Comparison of ENCODE assay signal across 8 mouse cellular contexts in genomic region chr17:47597838-47598579, GRCm38 (mm10). TPM values are rescaled to one million over a fixed set of nuclear protein-coding genes. Genes with fewer than 3 reads are reported as not detected.
DNase-seq lines count a peak whose midpoint lies in the region; ATAC-seq and TF ChIP-seq lines count a peak whose summit lies in the region.

No protein-coding gene starts in this region.

- in situ Hi-C loops in CH12.LX (cut with MboI; ENCODE audit: low pct_ligation_motif_present, low pct_unique_long_range_greater_than_20kb, low sequenced_read_pairs), result no loop called here

- no peak; the same call in 1 of the 2 replicates for TF ChIP-seq POLR2A in CH12.LX (IDR thresholded peaks at IDR 0.05; ENCODE audit: low read depth, low read length)
- no peak for TF ChIP-seq POLR2A in heart, adult 2 months (IDR thresholded peaks at IDR 0.05; ENCODE audit: insufficient read depth, low read depth, low read length)

- TF ChIP-seq RAD21 in CH12.LX (IDR thresholded peaks at IDR 0.05; ENCODE audit: low read depth, low read length), result peak; percentile 39

- no peak overlapping the region for H3K4me3 ChIP-seq in forebrain, embryonic 11.5 days (ENCODE audit: low read depth, low read length)
- H3K4me3 ChIP-seq in forebrain, embryonic 16.5 days (replicated peaks; ENCODE audit: low read length), result no peak overlapping the region
- no peak overlapping the region for H3K4me3 ChIP-seq in CH12.LX (replicated peaks in 1 of 3; ENCODE audit: low read depth in 2 of 3, low read length in 2 of 3, poor library complexity in 1 of 3)
- H3K4me3 ChIP-seq in heart, adult 2 months, result no peak overlapping the region
- H3K4me3 ChIP-seq in limb, embryonic 11.5 days (ENCODE audit: low read depth, low read length), result no peak overlapping the region
- no peak overlapping the region for H3K4me3 ChIP-seq in midbrain, embryonic 13.5 days (replicated peaks)

- no peak for ATAC-seq in forebrain, embryonic 11.5 days (replicated peaks; ENCODE audit: low FRiP score)
- no peak for ATAC-seq in forebrain, embryonic 16.5 days
- no peak for ATAC-seq in limb, embryonic 11.5 days (ENCODE audit: insufficient number of reproducible peaks, low FRiP score, low TSS enrichment, low read depth)
- peak; percentile 13; the same call in 1 of the 2 replicates for ATAC-seq in midbrain, embryonic 13.5 days

- dilution Hi-C loops in CH12.LX (cut with MboI; ENCODE audit: extremely low pct_ligation_motif_present, extremely low pct_unique_long_range_greater_than_20kb, low sequenced_read_pairs), result no loop called here

- H3K9me3 ChIP-seq in forebrain, embryonic 11.5 days (ENCODE audit: control insufficient read depth, low read length), result no peaks in the 10 kb centered on the region
- no peaks in the 10 kb centered on the region for H3K9me3 ChIP-seq in forebrain, embryonic 16.5 days (ENCODE audit: control insufficient read depth, low read length)
- H3K9me3 ChIP-seq in CH12.LX (replicated peaks; ENCODE audit: low read length), result no peaks in the 10 kb centered on the region
- no peaks in the 10 kb centered on the region for H3K9me3 ChIP-seq in limb, embryonic 11.5 days (ENCODE audit: control insufficient read depth, low read length)
- H3K9me3 ChIP-seq in midbrain, embryonic 13.5 days, result no peaks in the 10 kb centered on the region

- peak overlapping the region; percentile 86 for H3K4me2 ChIP-seq in forebrain, embryonic 11.5 days (ENCODE audit: low read depth, low read length, severe bottlenecking)
- no peak overlapping the region for H3K4me2 ChIP-seq in forebrain, embryonic 16.5 days (ENCODE audit: low read length)
- no peak overlapping the region for H3K4me2 ChIP-seq in CH12.LX (ENCODE audit: insufficient read depth, low read depth, poor library complexity, severe bottlenecking)
- H3K4me2 ChIP-seq in limb, embryonic 11.5 days (ENCODE audit: low read depth, severe bottlenecking), result no peak overlapping the region
- H3K4me2 ChIP-seq in midbrain, embryonic 13.5 days (replicated peaks), result peak overlapping the region; percentile 96; the same call in 1 of the 2 replicates

- 32% methylated on average over 10 of the region's 10 CpGs for WGBS in forebrain, embryonic 11.5 days
- 21% methylated on average over 10 of the region's 10 CpGs for WGBS in forebrain, embryonic 16.5 days
- 16% methylated on average over 10 of the region's 10 CpGs for WGBS in heart, adult 2 months
- WGBS in limb, embryonic 11.5 days, result 34% methylated on average over 10 of the region's 10 CpGs
- 21% methylated on average over 10 of the region's 10 CpGs for WGBS in midbrain, embryonic 13.5 days

- TF ChIP-seq CTCF in CH12.LX (conservative IDR thresholded peaks at IDR 0.05 in 1 of 2, IDR thresholded peaks at IDR 0.05 in 1 of 2; ENCODE audit: low read depth in 2 of 2, low read length in 2 of 2), result peak; percentile 27 to 73; a peak in 3 of 4 replicates
- TF ChIP-seq CTCF in heart, adult 2 months (IDR thresholded peaks at IDR 0.05), result peak; percentile 80

- peak overlapping the region; percentile 37; the same call in 1 of the 2 replicates for H3K27ac ChIP-seq in forebrain, embryonic 11.5 days (ENCODE audit: low read depth, low read length)
- H3K27ac ChIP-seq in forebrain, embryonic 16.5 days (ENCODE audit: low read length), result no peak overlapping the region
- H3K27ac ChIP-seq in CH12.LX (ENCODE audit: insufficient read depth, low read depth), result no peak overlapping the region
- H3K27ac ChIP-seq in heart, adult 2 months, result peak overlapping the region; percentile 91
- H3K27ac ChIP-seq in limb, embryonic 11.5 days (replicated peaks; ENCODE audit: low read depth, low read length), result no peak overlapping the region
- peak overlapping the region; percentile 51; the same call in 1 of the 2 replicates for H3K27ac ChIP-seq in midbrain, embryonic 13.5 days

- H3K36me3 ChIP-seq in forebrain, embryonic 11.5 days (ENCODE audit: control insufficient read depth, insufficient read depth, low read length), result peaks cover 2% of the 10 kb centered on the region; the same call in 1 of the 2 replicates
- H3K36me3 ChIP-seq in forebrain, embryonic 16.5 days (ENCODE audit: control insufficient read depth, insufficient read depth), result peaks cover 11% of the 10 kb centered on the region
- peaks cover 47 to 72% of the 10 kb centered on the region in 2 experiments for H3K36me3 ChIP-seq in CH12.LX (replicated peaks in 1 of 2; ENCODE audit: control insufficient read depth in 1 of 2, insufficient read depth in 1 of 2, low read length in 1 of 2)
- H3K36me3 ChIP-seq in heart, adult 2 months (ENCODE audit: control insufficient read depth, insufficient read depth, low read length), result peaks cover 3% of the 10 kb centered on the region; the same call in 1 of the 2 replicates
- peaks cover 14% of the 10 kb centered on the region; the same call in 1 of the 2 replicates for H3K36me3 ChIP-seq in limb, embryonic 11.5 days (ENCODE audit: control insufficient read depth, insufficient read depth, low read length)
- H3K36me3 ChIP-seq in midbrain, embryonic 13.5 days, result peaks cover 46% of the 10 kb centered on the region

- intact Hi-C loops in heart, adult 2 months (cut with DNase I), result no loop called here

- no peaks in the 10 kb centered on the region for H3K27me3 ChIP-seq in forebrain, embryonic 11.5 days (ENCODE audit: control insufficient read depth, insufficient read depth, low read length)
- no peaks in the 10 kb centered on the region for H3K27me3 ChIP-seq in forebrain, embryonic 16.5 days (replicated peaks; ENCODE audit: control insufficient read depth, insufficient read depth, low read length)
- H3K27me3 ChIP-seq in CH12.LX (replicated peaks), result no peaks in the 10 kb centered on the region
- H3K27me3 ChIP-seq in heart, adult 2 months (ENCODE audit: control insufficient read depth, insufficient read depth, low read length), result no peaks in the 10 kb centered on the region
- no peaks in the 10 kb centered on the region for H3K27me3 ChIP-seq in limb, embryonic 11.5 days (ENCODE audit: control insufficient read depth, insufficient read depth, low read length)
- H3K27me3 ChIP-seq in midbrain, embryonic 13.5 days, result no peaks in the 10 kb centered on the region

- H3K4me1 ChIP-seq in forebrain, embryonic 11.5 days (replicated peaks; ENCODE audit: control insufficient read depth, insufficient read depth, low read length), result peaks cover 28% of the 10 kb centered on the region
- peaks cover 33% of the 10 kb centered on the region for H3K4me1 ChIP-seq in forebrain, embryonic 16.5 days (replicated peaks; ENCODE audit: control insufficient read depth, insufficient read depth, low read length)
- peaks cover 11 to 47% of the 10 kb centered on the region in 2 experiments; a peak in 3 of 4 replicates for H3K4me1 ChIP-seq in CH12.LX (ENCODE audit: control insufficient read depth in 1 of 2, insufficient read depth in 2 of 2)
- H3K4me1 ChIP-seq in heart, adult 2 months (ENCODE audit: control insufficient read depth, insufficient read depth, low read length), result peaks cover 16% of the 10 kb centered on the region
- peaks cover 24% of the 10 kb centered on the region for H3K4me1 ChIP-seq in limb, embryonic 11.5 days (ENCODE audit: control insufficient read depth, insufficient read depth, low read length)
- peaks cover 51% of the 10 kb centered on the region for H3K4me1 ChIP-seq in midbrain, embryonic 13.5 days (replicated peaks)

- H3K9ac ChIP-seq in forebrain, embryonic 11.5 days (ENCODE audit: low read length), result no peak overlapping the region
- no peak overlapping the region for H3K9ac ChIP-seq in forebrain, embryonic 16.5 days (replicated peaks; ENCODE audit: low read depth, low read length)
- no peak overlapping the region for H3K9ac ChIP-seq in CH12.LX (ENCODE audit: insufficient read depth, low read depth)
- no peak overlapping the region for H3K9ac ChIP-seq in heart, adult 2 months (ENCODE audit: low read depth, low read length)
- H3K9ac ChIP-seq in limb, embryonic 11.5 days (ENCODE audit: low read length), result no peak overlapping the region
- H3K9ac ChIP-seq in midbrain, embryonic 13.5 days (replicated peaks), result no peak overlapping the region

- TF ChIP-seq EP300 in CH12.LX (IDR thresholded peaks at IDR 0.05; ENCODE audit: low read length), result no peak
- no peak for TF ChIP-seq EP300 in heart, adult 2 months (IDR thresholded peaks at IDR 0.05; ENCODE audit: insufficient read depth, low read depth, low read length)

- peaks cover 10% of the 10 kb centered on the region; the same call in 1 of the 2 replicates for H3K79me2 ChIP-seq in CH12.LX (replicated peaks; ENCODE audit: control insufficient read depth, extremely low read depth, insufficient read depth, poor library complexity, severe bottlenecking)
- no peaks in the 10 kb centered on the region; the same call in 1 of the 2 replicates for H3K79me2 ChIP-seq in heart, adult 2 months (replicated peaks; ENCODE audit: control insufficient read depth, insufficient read depth, low read length)

- DNase-seq in forebrain, embryonic 11.5 days (ENCODE audit: low spot score), result peak; percentile 76
- peak; percentile 42 for DNase-seq in CH12.LX (ENCODE audit: extremely low read depth)
- peak; percentile 92 for DNase-seq in c-Kit-positive CD71-positive TER-119-negative erythroid progenitor cells, embryonic 14.5 days (ENCODE audit: low read depth)
- DNase-seq in heart, adult 2 months, result peak; percentile 45 to 53
- DNase-seq in limb, embryonic 11.5 days (ENCODE audit: low spot score), result peak; percentile 62
- DNase-seq in thymus, postnatal 0 days (ENCODE audit: low spot score), result peak; percentile 75

RNA-seq across cellular contexts. Expression of gene Bysl, which starts 13.3 kb away (rescaled TPM):
- polyA plus RNA-seq in forebrain, embryonic 11.5 days (2014; fragmentation: Nextera tagmentation; extraction: Ambion mirVana), result 34.6 and 37.3 TPM in 2 replicates
- 32.9 and 36.1 TPM in 2 replicates for polyA plus RNA-seq in forebrain, embryonic 16.5 days (2015; fragmentation: Nextera tagmentation; extraction: Ambion mirVana)
- total RNA-seq in CH12.LX (2012; rRNA removed) (28.0 and 40.1 TPM in 2 replicates), CH12.LX (2014; rRNA removed) (24.0 and 24.4 TPM in 2 replicates)
- polyA plus RNA-seq in CH12.LX (2012; ENCODE audit: insufficient read length, low read depth), result 57.4 and 60.5 TPM in 2 replicates
- total RNA-seq in heart, adult 2 months (2021), result 10 to 100 TPM; 15.7 to 15.9 TPM
- polyA plus RNA-seq in heart, adult 2 months (2012; rRNA removed), result 13.2 and 15.6 TPM in 2 replicates
- polyA plus RNA-seq in limb, embryonic 11.5 days (2014; fragmentation: Nextera tagmentation; extraction: Ambion mirVana), result 30.7 and 31.6 TPM in 2 replicates
- 31.9 and 32.4 TPM in 2 replicates for polyA plus RNA-seq in midbrain, embryonic 13.5 days (2015; fragmentation: Nextera tagmentation; extraction: Ambion mirVana)
- polyA plus RNA-seq in thymus, postnatal 0 days (2015; fragmentation: Nextera tagmentation; extraction: Ambion mirVana), result 21.3 and 22.4 TPM in 2 replicates

RNA-seq across cellular contexts. Expression of gene Med20, which starts 13.4 kb away (rescaled TPM):
- 44.5 and 45.5 TPM in 2 replicates for polyA plus RNA-seq in forebrain, embryonic 11.5 days (2014; fragmentation: Nextera tagmentation; extraction: Ambion mirVana)
- polyA plus RNA-seq in forebrain, embryonic 16.5 days (2015; fragmentation: Nextera tagmentation; extraction: Ambion mirVana), result 51.6 and 51.8 TPM in 2 replicates
- total RNA-seq in CH12.LX (2012; rRNA removed), result 30.5 and 31.0 TPM in 2 replicates
- 42.5 and 43.5 TPM in 2 replicates for total RNA-seq in CH12.LX (2014; rRNA removed)
- polyA plus RNA-seq in CH12.LX (2012; ENCODE audit: insufficient read length, low read depth), result 31.1 and 31.2 TPM in 2 replicates
- total RNA-seq in heart, adult 2 months (2021), result 10 to 100 TPM; 13.5 to 15.0 TPM
- polyA plus RNA-seq in heart, adult 2 months (2012; rRNA removed), result 17.4 and 25.1 TPM in 2 replicates
- 49.5 and 50.4 TPM in 2 replicates for polyA plus RNA-seq in limb, embryonic 11.5 days (2014; fragmentation: Nextera tagmentation; extraction: Ambion mirVana)
- polyA plus RNA-seq in midbrain, embryonic 13.5 days (2015; fragmentation: Nextera tagmentation; extraction: Ambion mirVana), result 43.8 and 44.3 TPM in 2 replicates
- polyA plus RNA-seq in thymus, postnatal 0 days (2015; fragmentation: Nextera tagmentation; extraction: Ambion mirVana), result 46.9 and 50.1 TPM in 2 replicates

RNA-seq across cellular contexts. Expression of gene Gm20517, which starts 13.4 kb away (rescaled TPM):
- polyA plus RNA-seq in forebrain, embryonic 11.5 days (2014; fragmentation: Nextera tagmentation; extraction: Ambion mirVana), result 2.4 and 3.6 TPM in 2 replicates
- polyA plus RNA-seq in forebrain, embryonic 16.5 days (2015; fragmentation: Nextera tagmentation; extraction: Ambion mirVana), result 2.3 and 2.9 TPM in 2 replicates
- total RNA-seq in CH12.LX (2012; rRNA removed) (1.7 and 1.8 TPM in 2 replicates), CH12.LX (2014; rRNA removed) (1.8 and 2.5 TPM in 2 replicates)
- polyA plus RNA-seq in CH12.LX (2012; ENCODE audit: insufficient read length, low read depth), result 1.1 and 2.6 TPM in 2 replicates
- 1 to 10 TPM; 2.8 TPM for total RNA-seq in heart, adult 2 months (2021)
- polyA plus RNA-seq in heart, adult 2 months (2012; rRNA removed), result 0.27 and 1.5 TPM in 2 replicates
- polyA plus RNA-seq in limb, embryonic 11.5 days (2014; fragmentation: Nextera tagmentation; extraction: Ambion mirVana), result 1.3 and 1.5 TPM in 2 replicates
- 2.4 and 3.7 TPM in 2 replicates for polyA plus RNA-seq in midbrain, embryonic 13.5 days (2015; fragmentation: Nextera tagmentation; extraction: Ambion mirVana)
- 1.8 TPM in 2 replicates for polyA plus RNA-seq in thymus, postnatal 0 days (2015; fragmentation: Nextera tagmentation; extraction: Ambion mirVana)

RNA-seq across cellular contexts. Expression of gene Usp49, which starts 32.5 kb away (rescaled TPM):
- 7.2 and 8.1 TPM in 2 replicates for polyA plus RNA-seq in forebrain, embryonic 11.5 days (2014; fragmentation: Nextera tagmentation; extraction: Ambion mirVana)
- 8.6 and 9.1 TPM in 2 replicates for polyA plus RNA-seq in forebrain, embryonic 16.5 days (2015; fragmentation: Nextera tagmentation; extraction: Ambion mirVana)
- 2.6 and 3.4 TPM in 2 replicates for total RNA-seq in CH12.LX (2012; rRNA removed)
- 2.6 and 2.7 TPM in 2 replicates for total RNA-seq in CH12.LX (2014; rRNA removed)
- 3.7 and 4.3 TPM in 2 replicates for polyA plus RNA-seq in CH12.LX (2012; ENCODE audit: insufficient read length, low read depth)
- 1 to 10 TPM; 3.4 to 3.6 TPM for total RNA-seq in heart, adult 2 months (2021)
- 2.9 and 3.6 TPM in 2 replicates for polyA plus RNA-seq in heart, adult 2 months (2012; rRNA removed)
- 4.7 and 6.7 TPM in 2 replicates for polyA plus RNA-seq in limb, embryonic 11.5 days (2014; fragmentation: Nextera tagmentation; extraction: Ambion mirVana)
- polyA plus RNA-seq in midbrain, embryonic 13.5 days (2015; fragmentation: Nextera tagmentation; extraction: Ambion mirVana), result 10.0 and 10.8 TPM in 2 replicates
- 3.9 and 4.6 TPM in 2 replicates for polyA plus RNA-seq in thymus, postnatal 0 days (2015; fragmentation: Nextera tagmentation; extraction: Ambion mirVana)

Comparison
In these comparisons a context has a peak if more than half of its experiments do, and no peak if none do; other contexts are left out.
1. H3K27ac ChIP-seq: peak in forebrain, embryonic 11.5 days (single experiment), heart, adult 2 months (single experiment) and midbrain, embryonic 13.5 days (single experiment); none in forebrain, embryonic 16.5 days (single experiment), CH12.LX (single experiment) and limb, embryonic 11.5 days (single experiment).
2. H3K4me2 ChIP-seq: peak in forebrain, embryonic 11.5 days (single experiment) and midbrain, embryonic 13.5 days (single experiment); none in forebrain, embryonic 16.5 days (single experiment), CH12.LX (single experiment) and limb, embryonic 11.5 days (single experiment).
3. DNase-seq: peak in every context shown above with its lines; median percentile 92 in c-Kit-positive CD71-positive TER-119-negative erythroid progenitor cells, embryonic 14.5 days; 76 in forebrain, embryonic 11.5 days; 75 in thymus, postnatal 0 days; 62 in limb, embryonic 11.5 days; 49 in heart, adult 2 months; 42 in CH12.LX.